Mouse (Mus musculus): ENCODE measurements around the gene Tmem144. TPM values are rescaled to one million over a fixed set of nuclear protein-coding genes. Genes with fewer than 3 reads are reported as not detected.

Tmem144 gene
- not detected for total RNA-seq (2023)

GRCm38 (mm10) chr3:79852654-79853166 is at the start of gene Tmem144:
TSS of gene Tmem144 (minus strand) at chr3:79852773.

GRCm38 (mm10) chr3:79884305-79884704 is 31.7 kb upstream of the Tmem144 start, which contains the start of gene Fam198b:
TSS of gene Fam198b (plus strand) at chr3:79884533.

Other genes starting within 250 kb of the Tmem144 start
- 2.4 TPM for gene 4930579G24Rik, start 223.7 kb downstream of the Tmem144 start, total RNA-seq (2023)
- gene Etfdh, start 223.3 kb downstream of the Tmem144 start, total RNA-seq (2023) = 23.3 TPM
- not detected for gene Rxfp1, start 114.9 kb downstream of the Tmem144 start, total RNA-seq (2023)
- 0.15 TPM for gene Fam198b, start 31.8 kb upstream of the Tmem144 start, total RNA-seq (2023)